Mouse (Mus musculus): ENCODE data around the gene Krtap3-2.
A peak's percentile ranks its signal among the peaks of the same experiment; 100 is the strongest.
"Not testable (repeated sequence)": the region's sequence is repeated elsewhere in the genome, so short reads cannot be mapped to it uniquely, and the experiment has no call there.

The Krtap3-2 gene

GRCm38 (mm10) chr11:99556753-99557152, at the start of gene Krtap3-2:
Krtap3-2 (minus strand) TSS chr11:99556853.
- DNase-seq: no peak

- DNase-seq: not testable (repeated sequence)
Observed at GRCm38 (mm10) chr11:99603208-99603607, 46.6 kb upstream of the Krtap3-2 start, which contains the start of gene Gm11938. Gm11938 (minus strand) TSS chr11:99603308.

- not testable (repeated sequence) for DNase-seq
Observed at GRCm38 (mm10) chr11:99597742-99598141, 41.1 kb upstream of the Krtap3-2 start, which contains the start of gene Krtap9-3. Krtap9-3 (minus strand) TSS chr11:99598105.

- no peak for DNase-seq
Observed at GRCm38 (mm10) chr11:99590981-99591380, 34.3 kb upstream of the Krtap3-2 start, which contains the start of gene Krtap1-3. Krtap1-3 (minus strand) TSS chr11:99591339.

GRCm38 (mm10) chr11:99585096-99585495, 28.4 kb upstream of the Krtap3-2 start:
- no peak for DNase-seq

- no peak for DNase-seq
Observed at GRCm38 (mm10) chr11:99583245-99583704, 26.6 kb upstream of the Krtap3-2 start, which contains the start of gene Krtap1-4. Krtap1-4 (minus strand) TSS chr11:99583654.

GRCm38 (mm10) chr11:99581564-99581963, 24.9 kb upstream of the Krtap3-2 start:
- no peak for DNase-seq

GRCm38 (mm10) chr11:99581051-99581450, 24.4 kb upstream of the Krtap3-2 start:
- DNase-seq: no peak

- no peak for DNase-seq
Observed at GRCm38 (mm10) chr11:99580636-99581035, 24.0 kb upstream of the Krtap3-2 start, which contains the start of gene Krtap1-5. Krtap1-5 (minus strand) TSS chr11:99581016.

DNA sequence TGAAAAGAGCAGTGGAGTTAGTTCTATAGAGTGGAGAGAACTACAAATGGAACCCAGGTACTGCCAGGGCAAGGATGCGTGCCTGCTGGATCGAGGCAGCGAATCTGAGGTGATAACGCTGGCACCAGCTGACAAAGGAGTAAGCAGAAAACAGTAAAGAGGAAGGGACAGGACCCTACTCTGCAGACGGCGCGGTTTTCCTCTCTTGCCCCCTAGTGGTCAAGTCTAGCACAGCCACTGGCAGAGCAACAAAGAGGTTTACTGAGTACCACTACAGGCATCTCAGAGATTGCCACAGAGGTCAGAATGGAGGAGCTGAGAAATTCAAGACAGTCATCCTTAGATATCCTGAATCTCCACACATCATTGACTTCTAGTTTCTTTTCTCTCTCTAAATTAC, 17.5 kb upstream of the Krtap3-2 start:
- peak; percentile 66 to 81 for DNase-seq

GRCm38 (mm10) chr11:99573164-99573563, 16.5 kb upstream of the Krtap3-2 start:
- DNase-seq: no peak

GRCm38 (mm10) chr11:99566530-99566929, 9.9 kb upstream of the Krtap3-2 start, which contains the start of gene Krtap3-1:
Krtap3-1 (minus strand) TSS chr11:99566630.
- DNase-seq: no peak

DNA sequence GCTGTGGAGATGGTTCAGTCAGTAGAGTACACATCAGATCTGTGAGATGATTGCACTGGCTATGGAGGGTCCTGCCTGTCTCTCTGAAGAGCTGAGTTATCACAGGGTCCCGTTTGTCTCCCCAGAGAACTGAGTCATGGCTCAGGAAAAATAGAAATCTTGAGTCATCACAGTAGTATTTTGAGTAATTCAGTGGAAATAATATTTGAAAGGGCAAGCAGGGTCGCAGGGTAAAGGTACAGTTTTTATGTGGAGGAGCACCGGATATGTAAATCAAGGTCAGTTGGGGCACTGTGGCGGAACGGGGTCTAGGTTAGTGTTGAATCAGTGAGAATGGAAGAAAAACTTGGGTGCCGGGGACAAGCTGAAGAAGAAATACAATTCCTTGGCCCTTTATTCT, 5.9 kb upstream of the Krtap3-2 start:
- DNase-seq: no peak

DNA sequence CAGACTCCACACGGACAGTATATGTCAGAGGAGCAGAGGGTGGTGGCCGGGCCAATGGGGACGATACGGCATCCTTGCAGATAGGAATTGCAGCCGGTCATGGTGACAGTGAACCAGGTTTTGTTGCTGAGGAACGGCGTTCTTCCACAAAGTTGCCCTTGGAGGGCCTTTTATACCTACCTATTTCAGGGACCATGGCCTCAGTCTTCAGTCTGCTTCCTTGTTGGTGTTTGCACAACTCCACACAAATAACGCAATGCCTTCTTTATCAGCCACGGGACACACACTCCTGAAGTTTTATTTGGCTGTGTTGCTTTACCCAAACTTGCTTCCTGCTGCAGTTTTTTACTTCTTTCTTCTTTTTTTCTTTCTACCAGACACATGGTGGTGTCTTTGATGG, 2.7 kb upstream of the Krtap3-2 start, which contains the start of gene Gm11939:
Gm11939 (minus strand) TSS at position 101 of the 400 bp plus-strand sequence.
- no peak for DNase-seq

DNA sequence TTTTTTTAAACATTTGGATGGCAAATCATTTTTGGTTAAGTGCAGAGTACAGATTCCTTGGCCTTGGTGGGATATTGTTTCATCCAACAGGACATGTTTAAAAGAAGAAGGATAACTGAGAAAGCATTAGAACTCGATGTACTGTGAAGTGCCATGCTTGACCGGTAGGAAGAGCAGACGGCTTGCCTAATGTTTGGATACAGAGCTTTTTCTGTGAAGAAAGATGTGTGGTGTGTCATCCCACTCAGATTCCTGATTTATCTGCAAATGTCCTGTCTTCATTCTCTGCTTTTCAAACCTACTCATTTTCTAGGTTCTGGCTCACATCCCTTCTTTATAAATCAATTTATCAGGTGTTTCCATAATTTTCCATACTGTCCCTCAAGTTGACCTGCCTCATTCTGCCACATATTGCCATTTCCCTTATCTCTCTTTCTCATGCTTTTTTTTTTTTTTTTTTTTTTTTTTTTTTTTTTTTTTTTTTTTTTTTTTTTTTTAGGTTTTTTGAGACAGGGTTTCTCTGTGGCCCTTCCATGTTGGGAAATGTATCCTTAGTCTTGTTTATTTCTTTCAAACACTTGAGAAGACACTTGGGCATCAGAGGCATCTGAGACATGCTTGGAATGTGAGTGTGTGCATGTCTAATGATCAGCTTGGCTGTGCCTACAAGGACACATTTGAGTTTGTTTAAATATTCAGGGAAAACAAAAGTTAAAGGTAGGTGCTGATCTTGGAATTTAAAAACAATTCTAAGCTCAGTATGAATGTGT, 1.5 kb upstream of the Krtap3-2 start:
- DNase-seq: no peak

- no peak for DNase-seq
Observed at GRCm38 (mm10) chr11:99556195-99556594, 458 bp downstream of the Krtap3-2 start.

- no peak for DNase-seq
Observed at GRCm38 (mm10) chr11:99550765-99551164, 5.9 kb downstream of the Krtap3-2 start, which contains the start of gene Krtap3-3. Krtap3-3 (minus strand) TSS chr11:99550865.

GRCm38 (mm10) chr11:99547892-99548291, 8.8 kb downstream of the Krtap3-2 start:
- DNase-seq: no peak

DNA sequence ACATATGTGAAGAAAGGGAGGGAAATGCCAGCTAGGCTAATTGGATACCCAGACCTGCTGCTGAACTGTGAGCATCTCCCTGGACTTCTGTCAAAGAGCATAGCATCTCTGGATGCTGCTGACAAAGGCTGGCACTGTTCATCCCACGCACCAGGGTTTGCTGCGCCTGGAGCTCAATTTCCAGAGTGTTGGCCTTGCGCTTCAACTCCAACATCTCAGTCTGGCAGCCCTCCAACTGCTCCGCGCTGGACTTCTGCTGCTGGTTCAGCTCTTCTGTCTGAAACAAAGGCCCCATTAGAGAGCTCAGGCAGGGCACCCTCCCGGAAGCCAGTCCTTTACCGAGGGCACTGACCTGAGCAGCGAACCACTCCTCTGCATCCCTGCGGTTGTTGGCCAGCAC, 16.9 kb downstream of the Krtap3-2 start:
- peak; percentile 56 to 74 for DNase-seq

- no peak for DNase-seq
Observed at GRCm38 (mm10) chr11:99521288-99521860, 35.3 kb downstream of the Krtap3-2 start, which contains the start of gene Krt39. Krt39 (minus strand) TSS chr11:99521338.

GRCm38 (mm10) chr11:99514098-99514497, 42.6 kb downstream of the Krtap3-2 start:
- no peak for DNase-seq
